Mouse (Mus musculus): ENCODE results near the gene Nop53.
"Not testable (repeated sequence)": the region's sequence is repeated elsewhere in the genome, so short reads cannot be mapped to it uniquely, and the experiment has no call there.

The Nop53 gene

GRCm38 (mm10) chr7:15918371-15918770 is 27.5 kb downstream of the Nop53 start:
- DNase-seq: no peak

- DNase-seq: no peak
Measured at GRCm38 (mm10) chr7:15916996-15917395, 28.9 kb downstream of the Nop53 start.

- no peak for DNase-seq
Measured at GRCm38 (mm10) chr7:15916134-15916723, 29.6 kb downstream of the Nop53 start.

GRCm38 (mm10) chr7:15915695-15916094 is 30.2 kb downstream of the Nop53 start:
- not testable (repeated sequence) for DNase-seq

GRCm38 (mm10) chr7:15914751-15915150 is 31.1 kb downstream of the Nop53 start:
- DNase-seq: no peak

GRCm38 (mm10) chr7:15914252-15914651 is 31.6 kb downstream of the Nop53 start:
- peak; percentile 56 for DNase-seq

GRCm38 (mm10) chr7:15912183-15912582 is 33.7 kb downstream of the Nop53 start:
- peak; percentile 85 for DNase-seq

GRCm38 (mm10) chr7:15910521-15910920 is 35.4 kb downstream of the Nop53 start:
- DNase-seq: no peak

GRCm38 (mm10) chr7:15907971-15908590 is 37.8 kb downstream of the Nop53 start:
- no peak for DNase-seq

GRCm38 (mm10) chr7:15906602-15907001 is 39.3 kb downstream of the Nop53 start:
- DNase-seq: no peak

GRCm38 (mm10) chr7:15905861-15906260 is 40.0 kb downstream of the Nop53 start:
- no peak for DNase-seq

GRCm38 (mm10) chr7:15901366-15902048 is 44.4 kb downstream of the Nop53 start:
- no peak for DNase-seq

GRCm38 (mm10) chr7:15894251-15894650 is 51.6 kb downstream of the Nop53 start:
- DNase-seq: no peak

Measured in kidney, postnatal 10 days (tissue).